Mouse (Mus musculus) forebrain, embryonic 11.5 days (tissue): ENCODE results near the gene Tmem132e. TPM values are rescaled to one million over a fixed set of nuclear protein-coding genes. Genes with fewer than 3 reads are reported as not detected.

Experiments
- ATAC-seq: fragments of 200-750 bp; cut with Nextera tagmentation; replicated peaks from 2 replicates; pipeline ENCODE4 v1.8.0; 2017; ENCODE audit warnings: moderate TSS enrichment; ENCODE audit not compliant: low FRiP score
- DNase-seq: peaks from one replicate; pipeline ENCODE4 v3.0.0-alpha.2; 2017; ENCODE audit warnings: low spot score
- H3K27ac ChIP-seq: fragments of 300-500 bp; sonication (generic); 2 replicates; pipeline ENCODE4 v1.5.1; 2014; ENCODE audit warnings: low read depth, low read length
- H3K27me3 ChIP-seq: fragments of 300-500 bp; sonication (generic); 2 replicates; pipeline ENCODE4 v1.6.1; 2014; ENCODE audit warnings: mild to moderate bottlenecking, low read length, mixed read lengths; ENCODE audit not compliant: control insufficient read depth, insufficient read depth
- H3K36me3 ChIP-seq: fragments of 300-500 bp; sonication (generic); 2 replicates; pipeline ENCODE4 v1.6.1; 2014; ENCODE audit warnings: mild to moderate bottlenecking, low read length, moderate library complexity, mixed read lengths; ENCODE audit not compliant: control insufficient read depth, insufficient read depth
- H3K4me1 ChIP-seq: fragments of 300-500 bp; sonication (generic); replicated peaks from 2 replicates; pipeline ENCODE4 v1.6.1; 2014; ENCODE audit warnings: low read length, mixed read lengths; ENCODE audit not compliant: control insufficient read depth, insufficient read depth
- H3K4me2 ChIP-seq: fragments of 300-500 bp; sonication (generic); 2 replicates; pipeline ENCODE4 v1.6.1; 2014; ENCODE audit warnings: low read depth, mild to moderate bottlenecking, low read length, moderate library complexity, mixed read lengths; ENCODE audit not compliant: severe bottlenecking
- H3K4me3 ChIP-seq: fragments of 300-500 bp; sonication (generic); 2 replicates; pipeline ENCODE4 v1.5.1; 2014; ENCODE audit warnings: low read depth, low read length
- H3K9ac ChIP-seq: fragments of 300-500 bp; sonication (generic); 2 replicates; pipeline ENCODE4 v1.6.1; 2014; ENCODE audit warnings: low read length
- H3K9me3 ChIP-seq: fragments of 300-500 bp; sonication (generic); 2 replicates; pipeline ENCODE4 v1.6.1; 2016; ENCODE audit warnings: low read length, mixed read lengths; ENCODE audit not compliant: control insufficient read depth
- WGBS: fragments of 180-500 bp; shearing (Covaris S2); extraction: QIAGEN DNeasy Blood & Tissue Kit; methylation state at CpG from one replicate; pipeline ENCODE4 v1.1.7; 2014; 5-methylcytosine and 5-hydroxymethylcytosine counted together
- polyA plus RNA-seq: library from polyadenylated mRNA; unstranded; fragments of >200 nt; fragmentation: Nextera tagmentation; extraction: Ambion mirVana; gene quantifications from 2 replicates; pipeline ENCODE4 v1.2.1, GENCODE M21; 2014

The Tmem132e gene
- polyA plus RNA-seq, 1 experiment from 2014 or later: 0.55 TPM

DNA sequence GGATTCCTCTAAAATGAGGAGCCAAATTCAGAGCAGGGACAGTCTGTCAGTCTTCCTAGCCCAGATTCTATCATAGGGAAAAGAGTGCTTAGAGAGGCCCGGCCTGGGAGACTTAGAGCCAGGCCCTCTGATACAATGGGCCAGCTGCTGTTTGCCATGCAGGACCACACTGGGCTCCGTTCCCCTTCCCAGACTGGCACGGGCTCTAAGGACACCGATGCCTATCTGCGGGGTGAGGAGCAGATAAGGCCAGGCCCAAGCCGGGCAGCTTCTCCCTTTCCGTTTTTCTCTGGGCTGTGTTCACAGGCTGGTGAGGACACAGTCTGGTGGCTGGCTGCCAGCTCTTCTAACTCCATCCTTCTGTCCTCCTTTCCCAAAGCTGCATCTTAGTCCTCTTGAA is 64.5 kb downstream of the Tmem132e start:
- no peaks in the 10 kb centered on the region for H3K36me3 ChIP-seq
- no peaks in the 10 kb centered on the region for H3K9me3 ChIP-seq
- DNase-seq (no peak), ATAC-seq (no peak)
- H3K9ac ChIP-seq: no peak overlapping the region
- no peak overlapping the region for H3K27ac ChIP-seq
- no peaks in the 10 kb centered on the region for H3K4me1 ChIP-seq
- no peaks in the 10 kb centered on the region for H3K27me3 ChIP-seq
- H3K4me3 ChIP-seq: no peak overlapping the region
- 79% methylated on average over 7 of the region's 7 CpGs for WGBS
- no peak overlapping the region for H3K4me2 ChIP-seq

- no peak overlapping the region for H3K9ac ChIP-seq
- no peak overlapping the region for H3K27ac ChIP-seq
- H3K9me3 ChIP-seq: no peaks in the 10 kb centered on the region
- WGBS: 80% methylated on average over 7 of the region's 7 CpGs
- H3K27me3 ChIP-seq: no peaks in the 10 kb centered on the region
- H3K4me2 ChIP-seq: no peak overlapping the region
- no peak for DNase-seq
- no peak for ATAC-seq
- no peak overlapping the region for H3K4me3 ChIP-seq
- H3K36me3 ChIP-seq: no peaks in the 10 kb centered on the region
- no peaks in the 10 kb centered on the region for H3K4me1 ChIP-seq
These were observed 72.6 kb downstream of the Tmem132e start for GRCm38 (mm10) chr11:82461326-82461725.

DNA sequence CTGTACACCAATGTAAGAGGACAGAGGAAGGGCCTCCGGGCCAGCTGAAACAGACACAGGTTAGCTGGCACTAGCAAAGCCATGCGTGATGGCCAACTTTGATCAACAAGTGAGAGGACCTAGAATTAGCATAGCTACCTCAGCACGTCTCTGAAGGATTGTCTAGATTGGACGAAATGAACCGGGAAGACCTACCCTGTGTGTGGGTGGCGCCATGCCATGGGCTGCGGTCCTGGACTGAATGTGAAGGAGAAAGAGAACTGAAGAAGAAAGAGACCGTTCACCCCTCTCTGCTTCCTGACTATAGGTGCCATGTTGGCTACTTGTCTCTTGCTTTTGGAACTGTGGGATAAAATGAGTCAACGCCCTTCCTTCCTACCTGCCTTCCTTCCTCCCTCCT is 76.8 kb downstream of the Tmem132e start:
- DNase-seq (no peak), ATAC-seq (no peak)
- H3K36me3 ChIP-seq: no peaks in the 10 kb centered on the region
- H3K27me3 ChIP-seq: no peaks in the 10 kb centered on the region
- no peak overlapping the region for H3K27ac ChIP-seq
- WGBS: 93% methylated on average over 9 of the region's 9 CpGs
- H3K4me1 ChIP-seq: no peaks in the 10 kb centered on the region
- H3K9ac ChIP-seq: no peak overlapping the region
- H3K9me3 ChIP-seq: no peaks in the 10 kb centered on the region
- no peak overlapping the region for H3K4me2 ChIP-seq
- no peak overlapping the region for H3K4me3 ChIP-seq

GRCm38 (mm10) chr11:82467218-82467617 is 78.5 kb downstream of the Tmem132e start:
- H3K27ac ChIP-seq: no peak overlapping the region
- DNase-seq: no peak
- no peaks in the 10 kb centered on the region for H3K9me3 ChIP-seq
- ATAC-seq: no peak
- H3K27me3 ChIP-seq: no peaks in the 10 kb centered on the region
- WGBS: 86% methylated on average over 7 of the region's 7 CpGs
- H3K4me1 ChIP-seq: no peaks in the 10 kb centered on the region
- H3K9ac ChIP-seq: no peak overlapping the region
- H3K4me2 ChIP-seq: no peak overlapping the region
- H3K36me3 ChIP-seq: no peaks in the 10 kb centered on the region
- H3K4me3 ChIP-seq: no peak overlapping the region

- H3K9me3 ChIP-seq: no peaks in the 10 kb centered on the region
- H3K9ac ChIP-seq: no peak overlapping the region
- no peak overlapping the region for H3K27ac ChIP-seq
- H3K4me2 ChIP-seq: no peak overlapping the region
- no peaks in the 10 kb centered on the region for H3K36me3 ChIP-seq
- H3K4me3 ChIP-seq: no peak overlapping the region
- no peak for ATAC-seq
- DNase-seq: no peak
- no peaks in the 10 kb centered on the region for H3K27me3 ChIP-seq
- WGBS: 95% methylated on average over 1 of the region's 1 CpGs
- peaks cover 7% of the 10 kb centered on the region; the same call in 1 of the 2 replicates for H3K4me1 ChIP-seq
These were observed 82.4 kb downstream of the Tmem132e start for GRCm38 (mm10) chr11:82471076-82471475.

DNA sequence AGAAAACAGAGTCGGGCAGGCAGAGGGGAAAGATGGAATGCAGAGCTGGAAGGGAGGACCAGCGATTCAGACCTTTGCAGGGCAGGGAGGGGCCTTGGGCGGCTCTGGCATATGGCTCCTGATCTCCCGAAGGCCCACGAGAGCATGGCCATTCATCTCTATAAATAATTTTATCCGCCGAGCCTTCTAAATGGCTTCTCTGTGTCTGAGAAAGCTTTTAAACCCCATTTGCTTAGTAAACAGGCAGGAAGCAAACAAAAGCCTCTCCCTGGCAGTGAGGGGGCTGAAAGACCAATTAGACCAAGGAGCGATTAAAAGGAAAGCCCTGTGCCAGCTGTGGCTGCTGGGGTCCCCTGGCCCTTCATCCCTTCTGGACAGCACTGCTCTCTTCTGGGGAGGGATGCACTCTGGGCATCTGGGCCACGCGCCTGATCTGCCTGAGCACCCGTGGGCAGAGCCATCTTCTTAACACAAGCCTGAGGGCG is 84.5 kb downstream of the Tmem132e start:
- Histone ChIP-seq H3K4me2 (0 out of 2 replicates have a peak overlapping the region, but pooled peaks have one; percentile 18), H3K27ac (no peak overlapping the region)
- WGBS: 20% methylated on average over 12 of the region's 12 CpGs

GRCm38 (mm10) chr11:82476092-82476491 is 87.4 kb downstream of the Tmem132e start:
- no peaks in the 10 kb centered on the region for H3K27me3 ChIP-seq
- H3K4me3 ChIP-seq: no peak overlapping the region
- H3K9ac ChIP-seq: no peak overlapping the region
- H3K9me3 ChIP-seq: no peaks in the 10 kb centered on the region
- no peak overlapping the region for H3K27ac ChIP-seq
- WGBS: 72% methylated on average over 4 of the region's 4 CpGs
- DNase-seq (no peak), ATAC-seq (no peak)
- H3K4me2 ChIP-seq: no peak overlapping the region
- no peaks in the 10 kb centered on the region for H3K36me3 ChIP-seq
- H3K4me1 ChIP-seq: peaks cover 7% of the 10 kb centered on the region; the same call in 1 of the 2 replicates

More for the DNA sequence above, 84.5 kb downstream of the Tmem132e start:
- Histone ChIP-seq H3K9me3 (no peaks in the 10 kb centered on the region), H3K4me3 (no peak overlapping the region), H3K9ac (no peak overlapping the region; the same call in 1 of the 2 replicates), H3K27me3 (no peaks in the 10 kb centered on the region), H3K4me1 (peaks cover 7% of the 10 kb centered on the region; the same call in 1 of the 2 replicates), H3K36me3 (no peaks in the 10 kb centered on the region)
- ATAC-seq: peak; percentile 56
- peak; percentile 68 for DNase-seq

DNA sequence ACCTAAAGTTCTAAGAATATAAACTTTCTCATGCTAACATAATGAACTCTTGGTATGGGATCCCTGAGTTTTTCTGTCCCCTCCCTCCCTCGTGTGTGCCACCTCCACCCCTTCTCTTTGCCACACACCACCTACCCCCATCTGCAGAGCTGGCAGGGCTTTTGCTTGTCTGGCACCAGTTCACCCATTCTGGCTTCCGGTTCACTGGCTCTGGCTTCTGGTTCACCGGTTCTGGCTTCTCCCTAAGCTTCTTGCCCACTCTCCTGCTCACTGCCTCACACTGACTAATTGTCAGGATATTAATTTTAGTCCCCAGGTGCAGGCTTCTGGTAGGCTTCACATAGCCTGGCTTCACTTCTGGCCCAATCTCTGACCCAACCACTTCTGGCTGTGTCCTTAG is 88.7 kb downstream of the Tmem132e start:
- Histone ChIP-seq H3K4me3 (no peak overlapping the region), H3K9ac (no peak overlapping the region), H3K4me1 (peaks cover 7% of the 10 kb centered on the region; the same call in 1 of the 2 replicates), H3K9me3 (no peaks in the 10 kb centered on the region), H3K27ac (no peak overlapping the region), H3K36me3 (no peaks in the 10 kb centered on the region), H3K4me2 (no peak overlapping the region), H3K27me3 (no peaks in the 10 kb centered on the region)
- ATAC-seq: no peak
- DNase-seq: no peak
- 93% methylated on average over 3 of the region's 3 CpGs for WGBS

DNA sequence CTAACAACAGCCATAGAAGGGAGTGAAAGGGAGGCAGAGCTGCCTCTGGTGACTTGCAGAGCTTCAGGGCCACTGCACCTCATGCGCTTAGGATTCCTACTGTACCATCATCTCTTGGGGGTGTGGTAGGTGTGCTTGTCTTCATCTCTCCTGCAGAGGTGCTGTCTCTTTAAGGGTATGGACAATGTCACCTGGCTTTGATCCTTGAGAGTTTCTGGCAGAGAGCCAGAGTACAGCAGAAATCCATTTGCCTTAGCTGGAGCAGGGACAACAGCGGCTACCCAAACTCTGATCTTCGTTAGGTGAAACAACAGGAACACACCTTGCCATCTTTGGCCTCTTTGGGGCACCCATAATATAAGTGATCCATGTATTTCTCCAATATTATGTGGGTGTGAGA is 92.2 kb downstream of the Tmem132e start:
- no peak overlapping the region for H3K27ac ChIP-seq
- no peaks in the 10 kb centered on the region for H3K9me3 ChIP-seq
- H3K4me2 ChIP-seq: no peak overlapping the region
- H3K36me3 ChIP-seq: no peaks in the 10 kb centered on the region
- no peak for DNase-seq
- no peaks in the 10 kb centered on the region for H3K27me3 ChIP-seq
- no peak overlapping the region for H3K9ac ChIP-seq
- H3K4me1 ChIP-seq: no peaks in the 10 kb centered on the region
- no peak for ATAC-seq
- H3K4me3 ChIP-seq: no peak overlapping the region
- 90% methylated on average over 3 of the region's 3 CpGs for WGBS
